Mouse (Mus musculus) hindbrain, embryonic 13.5 days (tissue): ENCODE data around the gene Ptk7. TPM values are rescaled to one million over a fixed set of nuclear protein-coding genes. Genes with fewer than 3 reads are reported as not detected.
A peak's percentile ranks its signal among the peaks of the same experiment; 100 is the strongest.

ENCODE experiments used
- ATAC-seq: fragments of 200-750 bp; cut with Nextera tagmentation; 2 replicates; pipeline ENCODE4 v1.8.0; 2017; ENCODE audit warnings: moderate TSS enrichment; ENCODE audit not compliant: low FRiP score
- H3K27ac ChIP-seq: fragments of 300-500 bp; sonication (generic); 2 replicates; pipeline ENCODE4 v1.5.1; 2015; ENCODE audit warnings: inconsistent platforms, mild to moderate bottlenecking, moderate library complexity
- H3K27me3 ChIP-seq: fragments of 300-500 bp; sonication (generic); 2 replicates; pipeline ENCODE4 v1.6.1; 2015; ENCODE audit warnings: mild to moderate bottlenecking, inconsistent platforms
- H3K36me3 ChIP-seq: fragments of 300-500 bp; sonication (generic); 2 replicates; pipeline ENCODE4 v1.6.1; 2015; ENCODE audit warnings: mild to moderate bottlenecking, inconsistent platforms
- H3K4me1 ChIP-seq: fragments of 300-500 bp; sonication (generic); replicated peaks from 2 replicates; pipeline ENCODE4 v1.6.1; 2015; ENCODE audit warnings: inconsistent platforms
- H3K4me2 ChIP-seq: fragments of 300-500 bp; sonication (generic); 2 replicates; pipeline ENCODE4 v1.6.1; 2015; ENCODE audit warnings: inconsistent platforms, mild to moderate bottlenecking, moderate library complexity
- H3K4me3 ChIP-seq: fragments of 300-500 bp; sonication (generic); 2 replicates; pipeline ENCODE4 v1.5.1; 2015; ENCODE audit warnings: mild to moderate bottlenecking, inconsistent platforms
- H3K9ac ChIP-seq: fragments of 300-500 bp; sonication (generic); 2 replicates; pipeline ENCODE4 v1.6.1; 2015; ENCODE audit warnings: mild to moderate bottlenecking, inconsistent platforms
- H3K9me3 ChIP-seq: fragments of 300-500 bp; sonication (generic); 2 replicates; pipeline ENCODE4 v1.6.1; 2016; ENCODE audit warnings: inconsistent platforms
- WGBS: fragments of 180-500 bp; shearing (Covaris S2); methylation state at CpG from one replicate; pipeline ENCODE4 v1.1.7; 2015; 5-methylcytosine and 5-hydroxymethylcytosine counted together
- microRNA-seq: library from miRNA; unstranded; fragments of <30 nt; microRNA quantifications from one replicate; pipeline ENCODE4, GENCODE M21; 2016
- polyA plus RNA-seq: library from polyadenylated mRNA; unstranded; fragments of >200 nt; fragmentation: Nextera tagmentation; extraction: Ambion mirVana; gene quantifications from 2 replicates; pipeline ENCODE4 v1.2.1, GENCODE M21; 2015

Ptk7 gene
- polyA plus RNA-seq, 1 experiment from 2014 or later, result 40.7 TPM

DNA sequence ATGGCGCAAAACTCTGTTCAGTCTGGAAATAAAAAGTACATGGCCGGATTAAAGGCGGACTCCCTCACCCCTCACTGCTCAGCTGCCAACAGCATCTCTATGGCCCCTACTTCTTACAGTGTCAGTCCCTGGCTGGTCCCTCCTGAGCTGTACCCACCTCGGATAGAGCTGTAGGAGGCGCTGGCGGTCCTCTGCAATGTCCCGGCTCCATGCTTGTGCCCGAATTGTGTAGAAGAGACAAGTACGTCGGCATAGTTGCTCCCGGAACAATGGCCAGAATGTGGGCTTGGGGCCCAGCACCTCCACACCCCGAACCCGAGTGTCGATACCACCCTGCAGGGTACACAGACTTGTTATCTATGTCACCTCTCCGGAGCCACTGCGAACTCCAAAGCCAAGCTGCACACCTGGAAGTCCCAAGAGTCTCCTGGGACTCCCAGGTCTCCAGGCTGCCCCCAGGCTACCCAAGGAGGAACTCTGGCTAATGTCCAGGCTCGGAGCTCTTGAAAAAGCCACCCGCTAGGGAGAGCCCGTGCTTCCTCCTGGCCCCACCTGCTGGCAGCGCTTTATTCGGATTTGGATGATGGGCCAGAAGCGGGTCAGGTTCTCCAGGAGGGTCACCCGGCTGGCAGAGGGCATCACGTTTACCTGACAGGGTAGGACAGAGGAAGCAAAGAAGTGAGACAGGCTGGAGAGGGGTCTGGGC is 107.2 kb downstream of the Ptk7 start:
- no peak for ATAC-seq
- Histone ChIP-seq H3K27me3 (peaks cover 49% of the 10 kb centered on the region), H3K4me2 (no peak overlapping the region), H3K4me1 (peaks cover 6% of the 10 kb centered on the region; the same call in 1 of the 2 replicates), H3K9ac (no peak overlapping the region), H3K36me3 (peaks cover 67% of the 10 kb centered on the region), H3K27ac (no peak overlapping the region), H3K9me3 (no peaks in the 10 kb centered on the region), H3K4me3 (no peak overlapping the region)
- WGBS, result 34% methylated on average over 24 of the region's 24 CpGs

DNA sequence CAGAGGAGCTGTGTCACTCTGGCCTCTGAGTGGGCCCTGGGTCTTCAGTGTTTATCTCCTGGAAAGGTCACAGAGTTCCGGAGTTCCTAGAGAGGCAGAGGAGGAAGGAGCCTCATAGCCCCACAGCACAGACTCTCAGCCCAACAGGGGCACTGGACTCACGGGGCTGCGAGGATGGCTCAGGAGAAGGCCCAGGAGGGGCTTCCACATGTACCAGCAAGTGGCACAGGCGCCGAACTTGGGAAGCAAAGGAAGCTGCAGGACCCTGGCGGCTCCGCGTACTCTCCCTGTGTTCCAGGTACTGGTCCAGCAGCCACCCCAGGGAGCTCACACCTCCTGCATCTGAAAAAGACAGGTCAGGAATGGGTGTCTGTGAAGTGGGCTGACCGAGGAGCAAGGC is 108.1 kb downstream of the Ptk7 start:
- ATAC-seq, result no peak
- 77% methylated on average over 9 of the region's 9 CpGs for WGBS
- no peak overlapping the region for H3K27ac ChIP-seq
- H3K9ac ChIP-seq, result peak overlapping the region; percentile 9; the same call in 1 of the 2 replicates
- H3K4me3 ChIP-seq, result no peak overlapping the region
- H3K4me1 ChIP-seq, result peaks cover 6% of the 10 kb centered on the region; the same call in 1 of the 2 replicates
- H3K36me3 ChIP-seq, result peaks cover 67% of the 10 kb centered on the region
- H3K4me2 ChIP-seq, result no peak overlapping the region
- peaks cover 49% of the 10 kb centered on the region for H3K27me3 ChIP-seq
- H3K9me3 ChIP-seq, result no peaks in the 10 kb centered on the region

DNA sequence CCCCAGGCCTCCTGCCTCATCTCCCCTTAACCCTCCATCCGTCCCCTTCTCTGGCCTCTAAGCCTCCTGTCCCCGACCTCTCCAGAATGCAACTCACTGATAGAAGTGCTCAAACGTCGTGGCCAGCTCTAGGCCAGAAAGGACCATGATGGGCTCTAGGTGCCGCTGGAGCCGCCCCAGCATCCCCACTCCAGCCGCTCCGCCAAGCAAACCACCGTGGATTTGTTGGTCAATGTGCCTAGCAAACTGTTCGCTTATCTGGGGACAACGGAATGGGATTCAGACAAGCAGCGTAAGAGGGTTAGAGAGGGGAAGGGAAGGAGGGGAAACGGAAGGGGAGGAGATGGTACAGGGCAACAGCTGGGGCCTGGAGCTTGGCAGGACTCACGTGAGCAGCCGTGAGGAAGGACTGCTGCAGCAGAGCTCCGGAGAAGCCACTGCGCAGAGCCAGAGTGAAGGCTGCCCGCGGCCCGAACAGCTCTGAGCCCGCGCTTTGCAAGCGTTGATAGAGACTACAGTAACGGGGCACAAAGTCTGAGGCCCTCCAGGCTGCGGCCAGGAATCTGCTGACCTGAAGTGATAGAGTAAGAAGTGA is 108.8 kb downstream of the Ptk7 start:
- peak overlapping the region; percentile 9; the same call in 1 of the 2 replicates for H3K9ac ChIP-seq
- peak overlapping the region; percentile 17; the same call in 1 of the 2 replicates for H3K4me2 ChIP-seq
- H3K27me3 ChIP-seq, result peaks cover 49% of the 10 kb centered on the region
- no peak overlapping the region for H3K4me3 ChIP-seq
- H3K36me3 ChIP-seq, result peaks cover 60% of the 10 kb centered on the region
- no peak for ATAC-seq
- H3K9me3 ChIP-seq, result no peaks in the 10 kb centered on the region
- H3K27ac ChIP-seq, result no peak overlapping the region
- peaks cover 6% of the 10 kb centered on the region; the same call in 1 of the 2 replicates for H3K4me1 ChIP-seq
- 48% methylated on average over 25 of the region's 25 CpGs for WGBS

DNA sequence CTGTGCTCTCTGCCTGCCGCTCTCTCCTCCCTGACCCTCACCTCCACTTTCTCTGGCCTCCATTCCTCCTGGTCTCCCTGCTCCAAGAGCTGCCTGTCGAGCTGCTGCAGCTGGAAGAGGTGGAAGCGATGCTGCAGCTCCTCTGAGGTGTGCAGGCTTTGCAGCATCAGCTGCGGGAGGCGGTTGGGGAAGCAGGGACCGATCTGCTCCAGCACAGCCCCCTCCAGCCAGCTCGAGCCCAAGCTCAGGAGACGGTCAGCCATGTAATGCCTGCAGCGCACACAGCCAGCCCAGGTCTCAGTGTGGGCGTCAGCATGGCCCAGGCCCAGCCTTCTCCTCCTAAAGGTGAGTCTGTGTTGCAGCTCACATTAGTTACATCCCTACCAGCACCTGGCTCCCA is 109.3 kb downstream of the Ptk7 start:
- H3K4me1 ChIP-seq, result peaks cover 6% of the 10 kb centered on the region; the same call in 1 of the 2 replicates
- peaks cover 55% of the 10 kb centered on the region for H3K36me3 ChIP-seq
- 0 out of 2 replicates have a peak overlapping the region, but pooled peaks have one; percentile 17 for H3K4me2 ChIP-seq
- no peak for ATAC-seq
- 0 out of 2 replicates have a peak overlapping the region, but pooled peaks have one; percentile 11 for H3K9ac ChIP-seq
- 65% methylated on average over 10 of the region's 10 CpGs for WGBS
- no peak overlapping the region for H3K27ac ChIP-seq
- no peaks in the 10 kb centered on the region for H3K9me3 ChIP-seq
- H3K27me3 ChIP-seq, result peaks cover 46% of the 10 kb centered on the region
- H3K4me3 ChIP-seq, result no peak overlapping the region

Small RNAs within 50 kb of the gene (microRNA-seq; reads per million reads assigned to microRNA genes)
- gene Mir6976, result not detected

Other genes with a start within 250 kb of the Ptk7 start
- gene Zfp318, start 245.8 kb downstream of the Ptk7 start, polyA plus RNA-seq, result 18.0 and 19.1 TPM in 2 replicates
- gene Crip3, start 200.6 kb downstream of the Ptk7 start, polyA plus RNA-seq, result 2.4 and 3.1 TPM in 2 replicates
- not detected in 2 replicates for gene Slc22a7, start 191.0 kb downstream of the Ptk7 start, polyA plus RNA-seq
- 4.6 and 4.7 TPM in 2 replicates for gene Ttbk1, start 141.8 kb downstream of the Ptk7 start, polyA plus RNA-seq
- 20.4 and 21.8 TPM in 2 replicates for gene Dnph1, start 132.8 kb downstream of the Ptk7 start, polyA plus RNA-seq
- gene Cul9, start 83.1 kb downstream of the Ptk7 start, polyA plus RNA-seq, result 17.1 and 21.6 TPM in 2 replicates
- 4.6 and 4.8 TPM in 2 replicates for gene Srf, start 73.3 kb downstream of the Ptk7 start, polyA plus RNA-seq
- gene Klc4, start 16.5 kb upstream of the Ptk7 start, polyA plus RNA-seq, result 45.1 and 45.9 TPM in 2 replicates
- gene Mrpl2, start 16.7 kb upstream of the Ptk7 start, polyA plus RNA-seq, result 73.5 and 75.6 TPM in 2 replicates
- gene Cul7, start 20.8 kb upstream of the Ptk7 start, polyA plus RNA-seq, result 40.0 and 41.2 TPM in 2 replicates
- gene Rrp36, start 44.8 kb upstream of the Ptk7 start, polyA plus RNA-seq, result 52.3 and 56.2 TPM in 2 replicates
- gene Mea1, start 49.3 kb upstream of the Ptk7 start, polyA plus RNA-seq, result 257 and 261 TPM in 2 replicates
- 162 and 164 TPM in 2 replicates for gene Klhdc3, start 51.4 kb upstream of the Ptk7 start, polyA plus RNA-seq
- gene Ppp2r5d, start 75.6 kb upstream of the Ptk7 start, polyA plus RNA-seq, result 78.2 and 79.7 TPM in 2 replicates
- gene Pex6, start 82.0 kb upstream of the Ptk7 start, polyA plus RNA-seq, result 24.4 and 24.7 TPM in 2 replicates
- gene Gnmt, start 99.7 kb upstream of the Ptk7 start, polyA plus RNA-seq, result 0.90 and 1.5 TPM in 2 replicates
- gene Cnpy3, start 122.7 kb upstream of the Ptk7 start, polyA plus RNA-seq, result 66.1 and 67.1 TPM in 2 replicates
- gene Ptcra, start 134.2 kb upstream of the Ptk7 start, polyA plus RNA-seq, result 0.26 and 0.40 TPM in 2 replicates
- gene 2310039H08Rik, start 143.1 kb upstream of the Ptk7 start, polyA plus RNA-seq, result 49.4 and 58.4 TPM in 2 replicates
- gene Rpl7l1, start 153.2 kb upstream of the Ptk7 start, polyA plus RNA-seq, result 92.8 and 113 TPM in 2 replicates
- 5.9 and 7.8 TPM in 2 replicates for gene Bicral, start 229.0 kb upstream of the Ptk7 start, polyA plus RNA-seq